Mouse (Mus musculus) hindbrain, postnatal 0 days (tissue): Measurements from ENCODE around the gene Tcp11. TPM values are rescaled to one million over a fixed set of nuclear protein-coding genes. Genes with fewer than 3 reads are reported as not detected.

Experiments
- ATAC-seq: fragments of 200-750 bp; cut with Nextera tagmentation; 2 replicates; pipeline ENCODE4 v1.8.0; 2017; ENCODE audit warnings: mild to moderate bottlenecking, moderate TSS enrichment, moderate library complexity
- DNase-seq: peaks from one replicate; pipeline ENCODE4 v3.0.0-alpha.2; 2015; ENCODE audit warnings: low spot score
- H3K27ac ChIP-seq: fragments of 300-500 bp; sonication (generic); 2 replicates; pipeline ENCODE4 v1.5.1; 2014; ENCODE audit warnings: mild to moderate bottlenecking
- H3K27me3 ChIP-seq: fragments of 300-500 bp; sonication (generic); 2 replicates; pipeline ENCODE4 v1.6.1; 2014; ENCODE audit warnings: low read length, mixed read lengths; ENCODE audit not compliant: insufficient read depth
- H3K36me3 ChIP-seq: fragments of 300-500 bp; sonication (generic); 2 replicates; pipeline ENCODE4 v1.6.1; 2014; ENCODE audit warnings: low read length, mixed read lengths; ENCODE audit not compliant: insufficient read depth
- H3K4me1 ChIP-seq: fragments of 300-500 bp; sonication (generic); 2 replicates; pipeline ENCODE4 v1.6.1; 2014; ENCODE audit warnings: antibody characterized with exemption, low read length, mixed read lengths; ENCODE audit not compliant: insufficient read depth
- H3K4me2 ChIP-seq: fragments of 300-500 bp; sonication (generic); 2 replicates; pipeline ENCODE4 v1.6.1; 2014; ENCODE audit warnings: low read depth, mild to moderate bottlenecking, low read length, moderate library complexity, mixed read lengths
- H3K4me3 ChIP-seq: fragments of 300-500 bp; sonication (generic); 2 replicates; pipeline ENCODE4 v1.5.1; 2014; ENCODE audit warnings: low read length
- H3K9ac ChIP-seq: fragments of 300-500 bp; sonication (generic); replicated peaks from 2 replicates; pipeline ENCODE4 v1.6.1; 2014; ENCODE audit warnings: mild to moderate bottlenecking, low read length, moderate library complexity, mixed read lengths
- H3K9me3 ChIP-seq: fragments of 300-500 bp; sonication (generic); 2 replicates; pipeline ENCODE4 v1.6.1; 2016; ENCODE audit warnings: low read length, mixed read lengths
- CTCF ChIP-seq: IDR thresholded peaks from 2 replicates; pipeline ENCODE4 v1.5.1; 2016; ENCODE audit warnings: antibody characterized with exemption, control low read depth, low read depth
- WGBS: fragments of 180-500 bp; shearing (Covaris S2); extraction: QIAGEN DNeasy Blood & Tissue Kit; methylation state at CpG from one replicate; pipeline ENCODE4 v1.1.7; 2014; 5-methylcytosine and 5-hydroxymethylcytosine counted together
- polyA plus RNA-seq: library from polyadenylated mRNA; unstranded; fragments of >200 nt; fragmentation: Nextera tagmentation; extraction: Ambion mirVana; gene quantifications from 2 replicates; pipeline ENCODE4 v1.2.1, GENCODE M21; 2015
- total RNA-seq: library from RNA; depleted of rRNA; stranded (reverse); fragments of >200 nt; gene quantifications from 2 replicates; pipeline ENCODE4 v1.2.3, GENCODE M21; 2014

Tcp11 gene
- total and polyA plus RNA-seq, 2 experiments from 2014 or later = 1.9 to 3.6 TPM

DNA sequence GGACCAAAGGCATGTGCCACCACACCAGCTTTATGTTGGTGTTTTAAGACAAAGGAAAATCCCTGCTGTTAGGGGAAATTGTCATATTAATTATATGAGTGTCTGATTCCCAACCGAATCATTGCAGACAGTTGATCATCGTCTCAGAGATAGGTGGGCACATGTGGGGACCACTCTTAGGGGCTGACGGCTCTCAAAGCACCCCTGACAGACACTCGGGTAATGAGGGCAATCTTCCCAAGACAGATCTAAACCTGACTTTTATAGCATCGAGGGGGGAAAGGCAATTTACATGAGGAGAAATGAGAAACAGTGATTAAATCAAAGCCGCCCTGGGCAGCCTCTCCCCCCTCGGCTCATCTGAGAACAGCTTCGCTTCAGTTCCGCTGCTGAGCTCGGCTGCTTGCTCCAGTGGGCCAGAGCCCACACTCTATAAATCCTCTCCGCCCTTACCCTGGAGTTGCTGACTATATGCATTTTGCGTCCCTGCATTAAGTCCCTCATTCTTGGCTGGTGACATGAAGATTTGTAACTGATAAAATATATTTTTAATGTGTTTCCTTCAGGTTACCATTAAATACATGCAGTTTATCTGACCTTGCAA lies 20.9 kb upstream of the Tcp11 start:
- no peaks in the 10 kb centered on the region for H3K9me3 ChIP-seq
- TF ChIP-seq CTCF = no peak
- H3K4me1 ChIP-seq = no peaks in the 10 kb centered on the region
- no peak overlapping the region for H3K9ac ChIP-seq
- H3K36me3 ChIP-seq = no peaks in the 10 kb centered on the region
- no peaks in the 10 kb centered on the region for H3K27me3 ChIP-seq
- no peak overlapping the region for H3K27ac ChIP-seq
- no peak for ATAC-seq
- WGBS = 45% methylated on average over 12 of the region's 12 CpGs
- no peak overlapping the region for H3K4me3 ChIP-seq
- DNase-seq = peak; percentile 43
- no peak overlapping the region for H3K4me2 ChIP-seq

DNA sequence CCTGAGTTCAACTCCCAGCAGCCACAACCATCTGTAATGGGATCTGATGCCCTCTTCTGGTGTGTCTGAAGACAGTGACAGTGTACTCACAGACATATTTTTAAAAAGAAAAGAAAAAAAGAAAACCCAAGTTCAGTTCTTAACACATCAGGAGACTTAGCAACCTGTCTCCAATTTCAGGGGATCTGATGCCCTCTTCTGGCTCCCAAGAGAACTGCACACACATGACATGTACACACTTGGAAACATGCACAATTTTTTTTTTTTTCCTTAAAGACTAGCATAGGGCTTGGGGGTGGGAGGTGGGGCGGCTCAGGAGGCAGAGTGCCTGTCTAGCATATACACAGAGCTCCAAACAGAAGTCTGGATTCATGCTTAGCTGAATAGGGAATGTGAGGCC lies 20.2 kb upstream of the Tcp11 start:
- ATAC-seq (no peak), DNase-seq (no peak)
- Histone ChIP-seq H3K4me1 (no peaks in the 10 kb centered on the region), H3K27ac (no peak overlapping the region), H3K4me2 (no peak overlapping the region), H3K36me3 (no peaks in the 10 kb centered on the region), H3K9ac (no peak overlapping the region), H3K4me3 (no peak overlapping the region), H3K27me3 (no peaks in the 10 kb centered on the region), H3K9me3 (no peaks in the 10 kb centered on the region)
- WGBS = 84% methylated on average over 1 of the region's 1 CpGs
- TF ChIP-seq CTCF = peak; percentile 40; the same call in 1 of the 2 replicates

DNA sequence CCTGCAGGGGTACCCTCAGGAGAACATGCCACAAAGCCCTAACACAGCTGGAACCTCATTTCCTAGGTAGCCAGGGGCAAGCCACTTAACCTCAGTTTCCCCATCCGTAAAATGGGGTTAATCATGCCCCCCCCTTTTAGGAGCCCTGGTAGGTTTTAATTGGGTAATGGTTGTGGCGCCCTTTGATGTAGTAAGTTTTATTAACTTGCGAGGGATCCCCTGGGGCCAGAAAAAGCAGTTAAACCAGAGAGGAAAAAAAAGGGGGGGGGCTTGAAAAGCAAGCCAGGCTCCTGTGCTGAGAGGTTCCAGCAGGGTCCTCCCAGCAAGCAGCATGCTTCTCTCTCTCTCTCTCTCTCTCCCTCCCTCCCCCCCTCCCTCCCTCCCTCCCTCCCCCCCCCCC lies 18.6 kb upstream of the Tcp11 start:
- no peaks in the 10 kb centered on the region for H3K4me1 ChIP-seq
- WGBS = 51% methylated on average over 3 of the region's 3 CpGs
- TF ChIP-seq CTCF = no peak

DNA sequence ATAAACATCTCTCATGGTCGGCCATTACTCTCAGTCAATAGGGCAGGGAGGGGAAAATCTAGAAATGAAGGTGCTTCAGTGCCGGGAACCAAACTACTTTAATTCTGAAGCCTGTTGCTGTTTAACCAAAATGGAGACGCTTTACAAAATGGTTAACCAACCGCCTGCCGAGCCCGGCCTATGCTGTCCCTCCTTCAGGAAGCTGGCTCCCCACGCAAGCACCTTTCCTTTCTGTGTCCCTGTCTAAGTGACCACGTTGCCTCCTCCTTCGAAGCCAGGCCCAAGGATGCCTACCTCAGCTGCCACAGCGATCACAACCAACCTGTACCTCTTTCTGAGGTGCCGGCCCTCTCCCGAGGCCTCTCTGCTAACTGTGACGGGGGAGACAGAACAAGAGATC lies 16.9 kb upstream of the Tcp11 start:
- ATAC-seq (no peak), DNase-seq (no peak)
- Histone ChIP-seq H3K36me3 (no peaks in the 10 kb centered on the region), H3K4me1 (no peaks in the 10 kb centered on the region), H3K4me2 (no peak overlapping the region), H3K27ac (no peak overlapping the region), H3K27me3 (no peaks in the 10 kb centered on the region), H3K9ac (no peak overlapping the region), H3K9me3 (no peaks in the 10 kb centered on the region), H3K4me3 (no peak overlapping the region)
- WGBS = 92% methylated on average over 13 of the region's 13 CpGs
- no peak for TF ChIP-seq CTCF

More for the DNA sequence above, 18.6 kb upstream of the Tcp11 start:
- Histone ChIP-seq H3K9ac (no peak overlapping the region), H3K27me3 (no peaks in the 10 kb centered on the region), H3K9me3 (no peaks in the 10 kb centered on the region), H3K4me3 (no peak overlapping the region), H3K27ac (no peak overlapping the region), H3K4me2 (no peak overlapping the region), H3K36me3 (no peaks in the 10 kb centered on the region)
- ATAC-seq = no peak
- DNase-seq = no peak

DNA sequence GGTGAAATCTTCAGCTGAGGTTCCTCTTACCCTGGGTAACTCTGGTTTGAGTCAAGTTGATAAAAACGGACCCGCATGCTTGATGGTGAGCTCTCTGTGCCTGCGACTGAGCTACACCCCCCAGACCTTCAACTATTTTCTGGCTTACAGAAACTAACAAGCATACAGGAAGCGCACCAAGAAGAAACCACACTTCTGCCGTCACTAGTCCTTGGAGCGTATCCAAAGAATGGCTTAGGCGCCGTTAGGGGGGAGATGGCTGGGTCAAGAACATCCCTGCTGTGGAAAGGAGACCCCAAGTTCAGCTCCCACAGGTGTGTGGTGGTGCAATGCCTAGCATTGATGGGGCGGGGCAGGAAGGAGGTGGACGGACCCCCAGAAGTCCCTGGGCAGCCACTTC lies 16.0 kb upstream of the Tcp11 start:
- Histone ChIP-seq H3K9ac (no peak overlapping the region), H3K27ac (no peak overlapping the region), H3K4me3 (no peak overlapping the region), H3K36me3 (no peaks in the 10 kb centered on the region), H3K27me3 (no peaks in the 10 kb centered on the region), H3K4me1 (no peaks in the 10 kb centered on the region), H3K9me3 (no peaks in the 10 kb centered on the region), H3K4me2 (no peak overlapping the region)
- TF ChIP-seq CTCF = no peak
- no peak for ATAC-seq
- no peak for DNase-seq
- 72% methylated on average over 10 of the region's 10 CpGs for WGBS

DNA sequence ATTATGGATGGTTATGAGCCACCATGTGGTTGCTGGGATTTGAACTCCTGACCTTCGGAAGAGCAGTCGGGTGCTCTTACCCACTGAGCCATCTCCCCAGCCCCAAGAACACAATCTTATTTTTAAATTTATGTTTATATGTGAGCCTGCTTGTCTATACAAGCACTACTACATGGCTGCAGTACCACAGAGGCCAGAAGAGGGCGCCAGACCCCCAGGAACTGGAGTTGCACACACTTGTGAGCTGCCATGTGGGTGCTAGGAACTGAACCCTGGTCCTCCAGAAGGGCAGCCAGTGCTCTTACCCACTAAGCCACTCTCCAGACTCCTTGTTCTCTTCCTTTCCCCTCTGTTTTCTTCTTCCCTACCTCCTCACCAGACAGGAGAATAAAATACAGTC lies 13.4 kb upstream of the Tcp11 start:
- Histone ChIP-seq H3K4me2 (no peak overlapping the region), H3K27me3 (no peaks in the 10 kb centered on the region), H3K36me3 (no peaks in the 10 kb centered on the region), H3K9me3 (no peaks in the 10 kb centered on the region), H3K27ac (no peak overlapping the region), H3K4me3 (no peak overlapping the region), H3K9ac (no peak overlapping the region), H3K4me1 (no peaks in the 10 kb centered on the region)
- DNase-seq (no peak), ATAC-seq (no peak)
- 79% methylated on average over 3 of the region's 3 CpGs for WGBS
- TF ChIP-seq CTCF = peak; percentile 26; the same call in 1 of the 2 replicates

DNA sequence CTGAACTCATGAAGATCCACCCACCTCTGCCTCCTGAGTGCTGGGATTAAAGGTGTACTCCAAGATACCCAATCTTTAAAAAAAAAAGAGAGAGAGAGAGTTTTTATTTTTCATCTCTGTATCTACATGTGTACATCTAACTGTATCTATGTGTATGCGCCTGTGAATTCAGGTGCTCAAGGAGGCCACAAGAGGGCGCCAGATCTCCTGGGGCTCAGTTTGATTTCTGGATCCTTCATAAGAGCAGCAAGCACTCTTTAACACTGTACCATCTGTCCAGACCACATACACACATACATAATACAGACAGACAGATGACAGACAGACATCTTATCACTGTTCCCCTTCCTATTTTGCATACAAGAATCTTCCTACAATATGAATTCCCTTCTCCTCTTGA lies 11.9 kb upstream of the Tcp11 start:
- WGBS = 94% methylated on average over 2 of the region's 2 CpGs

More for the DNA sequence above, 11.9 kb upstream of the Tcp11 start:
- peak; percentile 30 for TF ChIP-seq CTCF
- no peaks in the 10 kb centered on the region for H3K36me3 ChIP-seq
- ATAC-seq = no peak
- H3K4me2 ChIP-seq = no peak overlapping the region
- no peak overlapping the region for H3K27ac ChIP-seq
- no peak overlapping the region for H3K9ac ChIP-seq
- H3K9me3 ChIP-seq = no peaks in the 10 kb centered on the region
- DNase-seq = no peak
- no peak overlapping the region for H3K4me3 ChIP-seq
- H3K4me1 ChIP-seq = no peaks in the 10 kb centered on the region
- no peaks in the 10 kb centered on the region for H3K27me3 ChIP-seq
